Mouse (Mus musculus): ENCODE measurements around the gene Ano3. TPM values are rescaled to one million over a fixed set of nuclear protein-coding genes. Genes with fewer than 3 reads are reported as not detected.

Gene Ano3
- total RNA-seq, 2 experiments from 2014 or later = not detected

GRCm38 (mm10) chr2:110644358-110644757, 306.4 kb downstream of the Ano3 start:
- ATAC-seq (replicated peaks; ENCODE audit: low FRiP score, poor library complexity, severe bottlenecking) = no peak

Other genes with a start within 250 kb of the Ano3 start
- not detected in 2 replicates for gene Muc15, start 229.6 kb downstream of the Ano3 start, total RNA-seq (2015; ENCODE audit: low replicate concordance)
- not detected in 2 replicates for gene Muc15, start 229.6 kb downstream of the Ano3 start, total RNA-seq (2017; ENCODE audit: low replicate concordance)
- gene Gm13941, start 155.1 kb upstream of the Ano3 start, total RNA-seq (2015; ENCODE audit: low replicate concordance) = not detected in 2 replicates
- gene Gm13941, start 155.1 kb upstream of the Ano3 start, total RNA-seq (2017; ENCODE audit: low replicate concordance) = not detected in 2 replicates
- not detected in 2 replicates for gene Gm15130, start 202.0 kb upstream of the Ano3 start, total RNA-seq (2015; ENCODE audit: low replicate concordance)
- not detected in 2 replicates for gene Gm15130, start 202.0 kb upstream of the Ano3 start, total RNA-seq (2017; ENCODE audit: low replicate concordance)